In the genomic region with DNA sequence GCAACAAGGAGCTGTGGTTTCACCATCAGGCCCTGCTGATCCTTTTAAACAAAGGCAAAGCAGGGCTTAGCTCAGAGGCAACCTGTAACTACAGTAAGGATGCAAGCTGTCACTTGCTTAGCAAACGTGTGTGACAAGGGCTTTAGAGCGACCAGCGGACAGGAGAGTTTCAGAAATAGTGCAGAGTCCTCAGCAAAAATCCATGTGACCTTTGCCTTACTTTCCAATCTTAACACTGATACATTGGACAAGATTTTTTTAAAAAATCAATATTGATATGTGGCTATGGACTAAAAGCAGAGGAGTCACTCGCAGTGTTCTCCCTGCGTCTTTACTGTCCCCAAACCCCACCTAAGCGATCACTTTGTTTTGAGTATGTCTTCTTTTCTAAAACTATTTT, we compare ENCODE assay signal across 13 mouse cellular contexts. TPM values are rescaled to one million over a fixed set of nuclear protein-coding genes. Genes with fewer than 3 reads are reported as not detected.
"Had no signal": no experiment of that assay in that cellular context is flagged by ENCODE, and none has a peak within 500 bp of the region (broad histone marks: within the 10 kb centered on the region; RNA-seq: fewer than 3 reads in every experiment).

No protein-coding gene starts in this region.

- H3K27me3 ChIP-seq: limb, embryonic 13.5 days; lung, embryonic 15.5 days; midbrain, embryonic 15.5 days; neural tube, embryonic 12.5 days had no signal

- H3K27ac ChIP-seq: limb, embryonic 13.5 days; liver, embryonic 14.5 days; midbrain, embryonic 15.5 days; neural tube, embryonic 12.5 days had no signal

- H3K9ac ChIP-seq: limb, embryonic 13.5 days; liver, embryonic 14.5 days; lung, embryonic 15.5 days; midbrain, embryonic 15.5 days; neural tube, embryonic 12.5 days had no signal

- H3K4me3 ChIP-seq: neural tube, embryonic 12.5 days had no signal

- H3K9me3 ChIP-seq: limb, embryonic 13.5 days; lung, embryonic 15.5 days; megakaryocyte, embryonic 14.5 days; midbrain, embryonic 15.5 days; neural tube, embryonic 12.5 days had no signal

- DNase-seq: left cerebral cortex, postnatal 4 days had no signal

- ATAC-seq: midbrain, embryonic 15.5 days had no signal

- H3K36me3 ChIP-seq: limb, embryonic 13.5 days; lung, embryonic 15.5 days; midbrain, embryonic 15.5 days; neural tube, embryonic 12.5 days had no signal

RNA-seq across cellular contexts. Expression of gene Rnf186, which starts 4.5 kb away (rescaled TPM):
- total RNA-seq: layer of hippocampus, adult 18-20 months; layer of hippocampus, postnatal 36 days; left cerebral cortex, postnatal 4 days; monocyte, adult 5-6 weeks; neutrophil, adult 5-6 weeks had no signal
- polyA plus RNA-seq: macrophage; midbrain, embryonic 11.5 days; neural tube, embryonic 12.5 days had no signal
